Mouse (Mus musculus) heart, adult 2 months (tissue): ENCODE results near the gene Shbg.

Source experiments
- CTCF ChIP-seq: fragments of 200-600 bp; IDR thresholded peaks from 2 replicates; pipeline ENCODE4 v1.8.1; 2022; ENCODE audit warnings: antibody characterized with exemption, mild to moderate bottlenecking, moderate library complexity
- POLR2A ChIP-seq: fragments of 200-500 bp; IDR thresholded peaks from 2 replicates; pipeline ENCODE4 v1.6.1; 2011; ENCODE audit warnings: mild to moderate bottlenecking, low read depth, low read length, control low read depth; ENCODE audit not compliant: insufficient read depth

GRCm38 (mm10) chr11:69635471-69635870, 17.8 kb upstream of the Shbg start:
- no peak for TF ChIP-seq CTCF
- no peak for TF ChIP-seq POLR2A
